Mouse (Mus musculus): Measurements from ENCODE around the gene Slc25a12.
A peak's percentile ranks its signal among the peaks of the same experiment; 100 is the strongest.

Gene Slc25a12

DNA sequence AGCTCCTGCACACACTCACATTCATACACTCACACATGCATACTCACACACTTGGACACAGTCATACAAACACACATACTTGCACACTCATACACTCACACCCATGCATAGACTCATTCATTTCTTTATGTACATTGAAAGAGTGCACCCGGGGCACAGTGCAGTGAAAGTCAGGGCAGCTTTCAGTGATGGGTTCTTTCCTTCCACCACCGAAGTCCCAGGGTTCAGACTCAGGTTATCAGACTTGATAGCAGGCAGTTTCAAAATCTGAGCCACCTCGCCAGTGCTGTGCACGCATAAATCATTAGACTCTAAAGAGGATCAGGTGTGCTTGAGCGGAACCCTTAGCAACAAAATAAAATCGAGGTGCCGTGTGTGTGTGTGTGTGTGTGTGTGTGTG lies 17.4 kb downstream of the Slc25a12 start:
- no peak for DNase-seq (ENCODE audit: low spot score in 2 of 2)

DNA sequence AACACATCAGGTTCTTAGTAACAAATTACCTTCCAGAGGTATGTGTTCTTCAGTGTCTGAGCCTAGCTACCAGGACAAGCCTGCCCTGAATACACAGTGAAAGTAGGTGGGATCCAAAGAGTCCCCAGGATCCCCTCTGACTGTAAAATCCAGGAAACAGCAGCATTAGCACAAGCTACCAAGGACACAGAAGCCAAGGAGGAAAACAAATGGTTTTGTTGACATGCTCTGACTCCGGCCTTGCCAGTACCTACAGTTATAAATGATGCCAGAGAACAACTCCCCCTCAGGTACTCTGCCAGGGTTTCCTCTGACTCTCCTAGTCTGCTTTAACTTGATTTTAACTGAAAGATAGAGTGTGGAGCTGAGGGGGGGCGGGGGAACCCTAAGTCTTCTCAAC lies 18.0 kb downstream of the Slc25a12 start:
- DNase-seq (ENCODE audit: low spot score in 2 of 2): no peak

DNA sequence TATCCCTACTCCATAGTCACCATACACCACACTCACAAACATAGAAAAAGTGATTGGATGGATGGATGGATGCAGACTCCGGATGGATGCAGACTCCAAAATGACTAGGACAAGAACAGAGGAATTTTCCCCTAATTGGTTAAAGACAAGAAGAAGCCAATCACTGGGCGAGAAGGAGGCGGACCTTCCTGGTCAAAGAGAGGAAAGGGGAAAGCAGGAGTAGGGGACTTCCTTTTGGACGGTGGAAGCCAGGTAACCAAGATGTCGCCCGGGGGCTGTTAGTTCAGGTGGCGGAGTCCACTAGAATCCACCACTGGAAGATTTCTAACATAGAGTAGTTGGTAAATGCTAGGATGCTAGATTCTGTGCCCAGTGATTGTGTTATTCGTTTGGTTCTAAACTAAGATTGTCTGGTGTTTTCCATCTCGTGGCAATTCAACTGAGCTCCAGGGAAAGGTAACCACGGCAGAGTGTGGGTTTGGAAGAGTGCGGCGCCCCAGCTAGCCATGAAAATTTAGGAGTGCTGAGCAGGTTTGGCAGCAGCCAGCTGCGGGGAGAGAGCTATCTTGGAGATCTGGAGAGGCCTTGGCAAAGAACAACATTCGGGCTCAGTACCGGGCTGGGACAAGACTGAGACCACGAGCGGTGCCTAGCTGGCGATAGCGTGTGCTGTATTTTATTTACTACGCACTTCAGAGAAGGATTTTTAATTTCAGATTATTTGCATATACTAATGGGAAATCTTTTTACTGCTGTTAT lies 19.6 kb downstream of the Slc25a12 start:
- no peak for DNase-seq (ENCODE audit: low spot score in 2 of 2)

DNA sequence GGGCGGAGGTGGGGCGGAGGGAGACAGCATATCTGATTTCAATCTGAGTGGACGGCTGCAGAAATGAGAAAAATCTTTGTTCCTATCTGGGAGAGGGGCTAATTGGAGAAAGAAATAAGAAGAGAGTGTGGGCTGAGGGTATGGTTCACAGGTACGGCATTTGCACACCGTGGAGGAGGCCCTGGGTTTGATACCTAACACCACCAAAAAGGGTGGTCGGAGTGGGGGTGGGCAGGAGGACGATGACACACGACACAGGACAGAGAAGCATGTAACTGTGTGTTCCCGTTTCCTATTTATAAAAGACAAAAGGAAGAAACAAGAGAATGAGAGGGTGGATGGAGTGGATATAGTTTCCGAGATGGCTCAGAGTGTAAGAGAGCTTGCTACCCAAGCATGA lies 20.4 kb downstream of the Slc25a12 start:
- DNase-seq (ENCODE audit: low spot score in 2 of 2): no peak

- no peak for DNase-seq (ENCODE audit: low spot score in 2 of 2)
Observed at GRCm38 (mm10) chr2:71343884-71344640, 23.5 kb downstream of the Slc25a12 start.

- DNase-seq (ENCODE audit: low spot score in 2 of 2): peak; percentile 15 to 18
Observed at GRCm38 (mm10) chr2:71340126-71340525, 27.4 kb downstream of the Slc25a12 start.

DNA sequence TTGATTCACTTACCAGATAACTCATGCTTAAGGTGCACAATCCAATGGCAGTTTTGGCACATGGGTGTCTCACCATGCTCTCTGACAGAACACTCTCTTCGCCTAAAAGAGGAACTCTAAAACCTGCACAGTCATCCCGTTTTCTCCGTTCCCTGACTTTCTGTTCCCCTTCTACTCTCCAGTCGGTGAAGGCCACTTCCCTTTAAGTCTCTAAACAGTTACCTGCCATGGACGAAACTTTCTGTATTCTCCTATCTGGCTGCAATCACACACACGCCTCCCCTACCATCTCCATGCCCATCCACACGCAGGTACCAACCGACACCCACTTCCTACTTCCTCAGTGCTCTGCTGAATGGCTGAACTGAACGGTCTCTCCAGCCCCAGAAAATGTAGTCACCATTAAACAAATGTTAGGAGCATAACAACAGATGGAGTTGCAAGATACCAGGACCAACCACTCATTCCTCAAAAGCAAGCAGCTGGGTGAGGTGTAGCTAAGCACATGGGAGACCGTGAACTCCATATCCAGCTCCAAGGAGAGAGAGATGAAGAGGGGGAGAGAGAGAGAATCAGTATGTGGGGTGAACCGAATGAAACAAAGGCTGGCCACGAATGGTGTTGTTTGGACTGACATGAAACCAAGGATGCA lies 29.3 kb downstream of the Slc25a12 start:
- peak; percentile 21 to 33 for DNase-seq (ENCODE audit: low spot score in 2 of 2)

GRCm38 (mm10) chr2:71336631-71337030 lies 30.9 kb downstream of the Slc25a12 start:
- no peak for DNase-seq (ENCODE audit: low spot score in 2 of 2)

GRCm38 (mm10) chr2:71336209-71336608 lies 31.3 kb downstream of the Slc25a12 start:
- DNase-seq (ENCODE audit: low spot score in 2 of 2): no peak

DNA sequence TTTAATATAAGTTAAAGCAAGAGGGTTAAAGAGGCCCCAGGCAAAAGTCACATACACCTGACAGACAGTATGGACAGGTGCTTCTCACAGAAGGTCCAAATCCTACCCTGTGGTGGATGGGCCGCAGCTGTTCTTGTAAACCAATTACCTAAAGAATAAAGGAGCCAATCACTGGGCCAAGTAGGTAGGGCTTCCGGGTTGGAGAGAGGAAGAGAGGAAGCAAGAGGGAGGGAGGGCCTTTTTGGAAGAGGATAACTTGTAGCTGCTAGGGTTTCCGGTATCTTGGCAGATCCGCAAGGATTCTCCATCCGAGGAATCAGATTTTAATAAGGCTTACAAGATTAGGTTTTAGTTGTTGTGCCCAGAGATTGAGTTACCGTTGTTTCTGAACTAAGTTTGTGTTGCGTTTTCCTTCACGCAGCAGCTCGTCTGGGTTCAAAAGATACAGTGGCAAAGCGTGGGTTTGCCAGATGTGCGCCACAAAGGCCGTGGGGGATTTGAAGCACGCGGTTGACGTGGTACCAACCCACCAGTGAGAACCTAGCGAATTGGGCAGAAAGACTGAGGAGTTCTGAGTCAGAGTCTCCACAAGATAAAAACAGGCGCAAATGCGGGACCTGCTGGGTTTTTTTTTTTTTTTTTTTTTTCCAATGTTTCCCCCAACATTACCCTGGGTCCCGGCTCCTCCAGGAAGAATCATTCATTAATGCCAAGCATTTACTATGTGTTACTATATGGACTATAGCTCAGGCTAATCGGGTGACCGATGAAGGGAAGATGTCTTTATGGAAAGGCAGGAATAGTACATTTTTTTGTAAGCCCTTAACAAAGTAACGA lies 33.3 kb downstream of the Slc25a12 start:
- no peak for DNase-seq (ENCODE audit: low spot score in 2 of 2)

GRCm38 (mm10) chr2:71329761-71330160 lies 37.8 kb downstream of the Slc25a12 start:
- no peak for DNase-seq (ENCODE audit: low spot score in 2 of 2)

- no peak for DNase-seq (ENCODE audit: low spot score in 2 of 2)
Observed at GRCm38 (mm10) chr2:71328391-71329160, 39.0 kb downstream of the Slc25a12 start.

DNA sequence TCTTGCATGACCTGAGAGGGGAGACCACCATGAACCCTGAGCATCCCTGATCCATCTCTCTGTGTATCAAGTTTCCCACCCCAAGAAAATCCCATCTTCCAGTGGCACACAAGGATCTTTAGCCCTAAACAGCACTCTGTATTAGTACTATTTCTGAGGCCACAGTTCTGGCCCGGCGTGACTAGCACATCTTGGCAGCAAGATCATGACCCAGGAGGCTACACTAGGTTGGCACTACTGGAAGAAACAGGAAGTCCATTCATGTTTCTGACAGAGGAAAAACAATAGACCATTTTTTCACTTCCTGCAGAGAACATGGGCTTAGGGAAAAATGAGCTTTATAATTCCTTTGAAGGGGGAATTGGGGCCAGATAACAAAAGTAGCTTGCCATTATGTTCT lies 39.8 kb downstream of the Slc25a12 start:
- DNase-seq (ENCODE audit: low spot score in 2 of 2): no peak

DNA sequence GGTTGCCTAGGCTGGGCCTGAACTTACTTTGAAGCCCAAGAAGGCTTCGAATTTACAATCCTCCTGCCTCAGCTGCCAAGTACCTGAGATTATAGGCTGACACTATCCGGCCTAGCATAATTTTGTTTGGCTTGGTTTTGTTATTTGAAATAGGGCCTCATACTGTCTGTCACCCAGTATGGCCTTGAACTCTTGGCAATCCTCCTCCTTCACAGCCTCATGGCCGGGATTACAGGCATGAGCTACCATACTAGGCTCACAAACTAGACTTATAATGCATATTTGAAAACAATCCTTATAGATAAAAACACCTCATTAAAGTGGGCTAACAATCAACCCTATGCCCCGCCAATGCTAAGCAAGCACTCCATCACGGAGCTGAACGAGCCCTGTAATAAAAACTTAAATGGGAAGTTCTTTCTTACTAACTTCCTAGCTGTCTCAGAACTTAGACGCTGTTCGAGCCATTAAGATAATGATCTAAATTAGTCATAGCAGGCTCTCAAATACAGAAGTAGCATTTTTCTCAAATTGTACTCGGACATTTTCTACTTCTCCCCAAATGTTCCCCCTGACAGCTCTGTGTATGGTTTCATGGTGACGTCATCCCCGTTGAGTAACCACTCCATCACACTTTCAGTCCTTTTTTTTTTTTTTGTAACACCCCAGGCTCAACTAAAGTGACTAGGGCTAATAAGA lies 40.6 kb downstream of the Slc25a12 start:
- DNase-seq (ENCODE audit: low spot score in 2 of 2): no peak

DNA sequence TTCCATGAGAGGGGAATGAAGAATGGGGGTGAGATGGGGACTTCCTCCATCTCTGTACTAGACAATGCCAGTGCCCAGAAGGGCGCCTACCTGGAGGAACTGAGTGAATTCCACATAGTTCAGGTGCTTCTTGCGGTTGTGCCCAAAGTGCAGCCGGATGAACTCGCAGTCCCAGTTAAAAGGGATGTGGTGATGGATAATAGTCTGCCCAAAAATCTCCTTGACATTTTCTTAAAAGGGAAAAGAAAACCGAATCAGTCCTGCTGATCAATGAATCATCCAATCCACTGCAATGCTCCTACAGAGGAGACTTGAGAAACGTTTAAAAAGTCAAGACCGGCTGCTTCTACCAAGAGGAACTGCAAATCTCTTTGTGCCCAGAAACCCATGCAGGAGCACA lies 43.7 kb downstream of the Slc25a12 start:
- no peak for DNase-seq (ENCODE audit: low spot score in 2 of 2)

DNA sequence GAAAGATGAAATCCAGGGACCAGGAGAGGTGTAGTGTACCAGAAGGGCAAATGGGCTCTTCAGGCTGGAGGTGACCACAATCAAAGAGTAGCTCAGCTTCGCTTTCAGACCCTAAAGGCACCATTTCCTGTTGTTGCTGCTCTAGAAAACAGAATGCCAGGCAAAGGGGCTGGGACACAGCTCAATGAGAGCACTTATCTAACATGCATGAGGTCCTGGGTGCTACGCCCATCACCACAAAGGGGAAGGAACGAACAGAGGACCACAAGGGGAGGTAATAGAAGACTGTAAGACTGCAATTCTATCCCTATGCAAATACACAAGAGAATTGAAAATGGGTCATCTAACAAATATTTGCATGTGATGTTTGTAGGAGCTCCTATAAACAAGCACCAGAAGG lies 46.1 kb downstream of the Slc25a12 start:
- DNase-seq (ENCODE audit: low spot score in 2 of 2): no peak

DNA sequence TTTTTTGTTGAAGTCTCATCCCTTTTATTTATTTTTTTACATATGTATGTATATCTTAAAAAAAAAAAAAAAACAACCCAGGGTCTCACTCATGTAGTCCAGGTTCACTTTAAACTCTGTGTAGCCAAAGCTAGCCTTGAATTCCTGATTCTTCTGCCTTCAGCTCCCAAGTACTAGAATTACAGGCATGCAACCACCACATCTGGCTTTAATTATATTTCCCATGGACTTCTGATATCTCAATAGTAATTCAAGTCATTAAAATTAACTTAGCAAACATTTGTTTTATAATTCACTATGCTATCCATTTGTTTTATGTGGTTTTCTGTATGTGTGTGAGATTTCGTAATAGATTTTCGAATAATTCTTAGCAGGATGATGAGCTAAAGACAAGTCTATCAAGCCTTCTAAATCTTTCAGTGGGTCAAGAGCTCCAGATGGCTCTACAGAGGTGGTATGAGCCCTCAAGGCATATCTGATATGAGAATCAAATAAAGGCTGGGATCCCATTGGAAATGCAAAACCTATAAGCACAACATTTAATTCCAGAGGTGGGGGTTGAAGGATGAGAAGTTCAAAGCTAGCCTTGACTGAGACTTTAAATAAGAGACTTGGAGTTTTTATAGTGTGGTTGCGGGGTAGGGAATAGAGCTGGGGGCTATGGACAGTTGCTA lies 51.3 kb downstream of the Slc25a12 start:
- DNase-seq (ENCODE audit: low spot score in 2 of 2): no peak

DNA sequence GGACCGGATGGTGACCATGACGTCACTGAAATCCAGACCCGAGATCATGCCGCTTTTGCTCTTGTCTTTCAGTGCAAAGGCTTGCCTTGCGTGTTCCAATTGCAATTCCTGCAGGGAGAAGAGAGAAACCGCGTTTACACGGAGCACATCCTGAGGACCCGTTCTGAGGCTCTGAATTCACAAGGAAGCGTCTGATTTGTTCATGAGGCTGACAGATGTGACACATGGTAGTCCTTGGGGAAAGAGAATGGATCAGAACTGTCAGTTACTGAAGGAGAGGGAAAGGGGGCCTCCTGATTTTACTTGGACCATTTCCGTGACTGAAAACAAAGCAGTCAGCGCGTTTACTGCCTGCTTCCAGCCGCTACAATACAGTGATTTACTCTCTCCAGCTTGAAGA lies 52.5 kb downstream of the Slc25a12 start:
- no peak for DNase-seq (ENCODE audit: low spot score in 2 of 2)

GRCm38 (mm10) chr2:71314080-71314479 lies 53.5 kb downstream of the Slc25a12 start:
- DNase-seq (ENCODE audit: low spot score in 2 of 2): no peak

- DNase-seq (ENCODE audit: low spot score in 2 of 2): no peak
Observed at GRCm38 (mm10) chr2:71312067-71312466, 55.5 kb downstream of the Slc25a12 start.
